Mouse (Mus musculus) forebrain, embryonic 16.5 days (tissue): ENCODE results near the gene Rbfox2. TPM values are rescaled to one million over a fixed set of nuclear protein-coding genes. Genes with fewer than 3 reads are reported as not detected.

ENCODE experiments used
- ATAC-seq: fragments of 200-750 bp; cut with Nextera tagmentation; 2 replicates; pipeline ENCODE4 v1.8.0; 2017; ENCODE audit warnings: mild to moderate bottlenecking, moderate library complexity
- H3K27ac ChIP-seq: fragments of 300-500 bp; sonication (generic); 2 replicates; pipeline ENCODE4 v1.5.1; 2014; ENCODE audit warnings: low read length, control low read depth
- H3K27me3 ChIP-seq: fragments of 300-500 bp; sonication (generic); replicated peaks from 2 replicates; pipeline ENCODE4 v1.6.1; 2014; ENCODE audit warnings: low read length; ENCODE audit not compliant: control insufficient read depth, insufficient read depth
- H3K36me3 ChIP-seq: fragments of 300-500 bp; sonication (generic); 2 replicates; pipeline ENCODE4 v1.6.1; 2014; ENCODE audit not compliant: control insufficient read depth, insufficient read depth
- H3K4me1 ChIP-seq: fragments of 300-500 bp; sonication (generic); replicated peaks from 2 replicates; pipeline ENCODE4 v1.6.1; 2014; ENCODE audit warnings: low read length; ENCODE audit not compliant: control insufficient read depth, insufficient read depth
- H3K4me2 ChIP-seq: fragments of 300-500 bp; sonication (generic); 2 replicates; pipeline ENCODE4 v1.6.1; 2014; ENCODE audit warnings: mild to moderate bottlenecking, low read length, control low read depth
- H3K4me3 ChIP-seq: fragments of 300-500 bp; sonication (generic); replicated peaks from 2 replicates; pipeline ENCODE4 v1.5.1; 2014; ENCODE audit warnings: mild to moderate bottlenecking, low read length, control low read depth
- H3K9ac ChIP-seq: fragments of 300-500 bp; sonication (generic); replicated peaks from 2 replicates; pipeline ENCODE4 v1.6.1; 2014; ENCODE audit warnings: low read depth, low read length, control low read depth
- H3K9me3 ChIP-seq: fragments of 300-500 bp; sonication (generic); 2 replicates; pipeline ENCODE4 v1.6.1; 2016; ENCODE audit warnings: low read length; ENCODE audit not compliant: control insufficient read depth
- WGBS: fragments of 180-500 bp; shearing (Covaris S2); extraction: QIAGEN DNeasy Blood & Tissue Kit; methylation state at CpG from one replicate; pipeline ENCODE4 v1.1.7; 2014; 5-methylcytosine and 5-hydroxymethylcytosine counted together
- polyA plus RNA-seq: library from polyadenylated mRNA; unstranded; fragments of >200 nt; fragmentation: Nextera tagmentation; extraction: Ambion mirVana; gene quantifications from 2 replicates; pipeline ENCODE4 v1.2.1, GENCODE M21; 2015

Gene Rbfox2
- polyA plus RNA-seq, 1 experiment from 2014 or later: 212 TPM

DNA sequence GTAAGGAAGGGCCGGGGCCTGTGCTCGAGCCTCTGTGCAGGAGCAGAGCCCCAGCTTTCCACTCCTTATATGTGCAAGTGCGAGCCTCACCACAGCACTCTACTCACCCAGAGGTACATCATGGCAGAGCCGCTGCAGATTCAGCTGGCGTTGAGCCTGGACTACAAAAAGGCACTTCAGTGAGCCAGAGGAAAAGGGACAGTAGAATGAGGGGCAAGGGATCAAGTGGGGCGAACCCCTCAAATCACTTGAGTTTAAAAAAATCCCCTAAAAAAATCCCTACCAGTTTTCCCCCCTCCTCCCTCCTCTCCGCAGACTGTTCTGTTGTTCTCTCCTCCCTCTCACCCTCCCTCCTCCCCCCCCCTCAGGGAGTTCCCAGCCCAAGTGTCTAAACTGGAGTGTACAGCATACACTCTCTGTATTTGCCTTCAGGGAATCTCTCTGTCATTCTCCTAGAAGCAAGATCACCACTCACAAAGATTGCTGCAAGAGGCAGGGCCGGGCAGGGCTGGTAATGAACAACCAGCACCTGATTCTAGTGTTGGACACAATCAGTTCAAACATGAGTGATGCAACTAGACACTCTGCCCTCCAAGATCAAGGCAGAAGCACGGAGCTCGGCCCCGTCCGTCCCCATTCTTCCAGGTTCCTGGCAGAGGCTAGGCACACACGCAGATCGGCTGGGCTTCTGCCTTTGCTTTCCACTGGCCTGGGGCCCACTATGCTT, 103.4 kb downstream of the Rbfox2 start:
- ATAC-seq: peak; percentile 72; the same call in 1 of the 2 replicates
- H3K4me3 ChIP-seq: no peak overlapping the region
- H3K27ac ChIP-seq: peak overlapping the region; percentile 39; the same call in 1 of the 2 replicates
- peaks cover 17% of the 10 kb centered on the region for H3K4me1 ChIP-seq
- H3K27me3 ChIP-seq: no peaks in the 10 kb centered on the region
- no peaks in the 10 kb centered on the region for H3K36me3 ChIP-seq
- no peak overlapping the region for H3K4me2 ChIP-seq
- H3K9me3 ChIP-seq: no peaks in the 10 kb centered on the region
- no peak overlapping the region; the same call in 1 of the 2 replicates for H3K9ac ChIP-seq
- 41% methylated on average over 14 of the region's 14 CpGs for WGBS

DNA sequence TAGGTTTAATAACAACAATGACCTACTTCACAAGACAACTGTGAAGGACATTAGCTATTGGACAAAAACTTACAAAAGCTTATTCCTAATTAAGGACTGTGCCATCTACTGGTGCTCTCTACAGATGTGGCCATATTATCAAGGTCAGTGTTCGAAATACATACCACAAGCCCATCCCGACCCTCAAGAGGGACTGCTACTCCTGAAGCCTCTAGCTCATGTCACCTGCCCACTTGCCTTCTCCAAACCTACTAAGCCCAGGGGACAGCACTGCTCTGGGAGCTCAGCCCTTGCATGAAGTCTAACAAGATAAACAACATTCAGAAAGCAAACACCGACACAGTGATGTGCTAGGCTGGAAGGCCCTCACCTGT, 103.9 kb downstream of the Rbfox2 start:
- 79% methylated on average over 3 of the region's 3 CpGs for WGBS
- Histone ChIP-seq H3K4me3 (no peak overlapping the region), H3K27ac (no peak overlapping the region; the same call in 1 of the 2 replicates), H3K9me3 (no peaks in the 10 kb centered on the region), H3K36me3 (no peaks in the 10 kb centered on the region), H3K9ac (no peak overlapping the region), H3K4me2 (no peak overlapping the region), H3K4me1 (peaks cover 17% of the 10 kb centered on the region), H3K27me3 (no peaks in the 10 kb centered on the region)
- no peak for ATAC-seq

DNA sequence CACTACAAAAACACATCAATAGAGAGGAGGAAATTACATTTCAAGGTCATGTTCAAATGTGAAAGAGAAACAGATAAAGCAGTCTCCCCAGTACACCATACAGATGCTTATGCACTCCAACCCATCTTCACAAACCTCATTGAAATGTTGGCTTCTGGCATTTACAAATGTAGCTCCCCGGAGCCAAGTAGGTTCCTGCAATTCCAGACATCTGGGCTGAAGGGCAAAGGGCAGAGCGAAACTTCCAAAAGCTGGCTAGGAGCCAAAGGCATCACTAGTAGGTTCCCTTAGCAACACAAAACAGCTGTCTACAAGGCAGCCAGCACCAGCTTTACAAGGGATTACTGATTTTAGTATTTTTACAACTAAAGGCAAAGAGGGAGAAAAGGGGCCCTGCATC, 104.6 kb downstream of the Rbfox2 start:
- Histone ChIP-seq H3K4me1 (peaks cover 17% of the 10 kb centered on the region), H3K27ac (no peak overlapping the region), H3K27me3 (no peaks in the 10 kb centered on the region), H3K9ac (no peak overlapping the region), H3K36me3 (no peaks in the 10 kb centered on the region), H3K4me3 (no peak overlapping the region), H3K4me2 (no peak overlapping the region), H3K9me3 (no peaks in the 10 kb centered on the region)
- ATAC-seq: no peak
- 38% methylated on average over 2 of the region's 2 CpGs for WGBS

DNA sequence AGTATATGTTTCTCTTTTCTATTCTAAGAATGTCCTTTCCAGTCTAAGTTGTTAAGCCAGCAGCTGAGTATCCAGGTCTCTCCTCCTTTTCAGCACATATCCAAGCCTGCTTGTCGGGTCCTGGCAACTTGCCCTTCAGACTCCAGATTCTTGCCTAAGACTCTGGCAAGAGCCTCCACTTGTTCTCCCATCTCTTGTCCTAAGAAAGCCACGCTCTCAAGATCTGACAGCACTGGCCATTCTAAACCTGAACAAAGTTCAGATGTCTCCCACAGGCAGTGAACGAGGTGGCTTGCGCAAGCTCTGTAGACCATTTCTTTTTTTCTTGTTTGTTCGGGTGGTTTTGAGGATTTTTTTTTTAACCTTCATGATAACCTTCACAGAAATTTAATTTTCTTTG, 110.0 kb downstream of the Rbfox2 start:
- no peaks in the 10 kb centered on the region for H3K27me3 ChIP-seq
- H3K4me1 ChIP-seq: peaks cover 11% of the 10 kb centered on the region
- no peaks in the 10 kb centered on the region for H3K9me3 ChIP-seq
- no peak overlapping the region for H3K4me3 ChIP-seq
- 70% methylated on average over 5 of the region's 5 CpGs for WGBS
- H3K4me2 ChIP-seq: no peak overlapping the region
- no peak overlapping the region for H3K9ac ChIP-seq
- H3K27ac ChIP-seq: no peak overlapping the region
- no peaks in the 10 kb centered on the region for H3K36me3 ChIP-seq
- ATAC-seq: no peak

DNA sequence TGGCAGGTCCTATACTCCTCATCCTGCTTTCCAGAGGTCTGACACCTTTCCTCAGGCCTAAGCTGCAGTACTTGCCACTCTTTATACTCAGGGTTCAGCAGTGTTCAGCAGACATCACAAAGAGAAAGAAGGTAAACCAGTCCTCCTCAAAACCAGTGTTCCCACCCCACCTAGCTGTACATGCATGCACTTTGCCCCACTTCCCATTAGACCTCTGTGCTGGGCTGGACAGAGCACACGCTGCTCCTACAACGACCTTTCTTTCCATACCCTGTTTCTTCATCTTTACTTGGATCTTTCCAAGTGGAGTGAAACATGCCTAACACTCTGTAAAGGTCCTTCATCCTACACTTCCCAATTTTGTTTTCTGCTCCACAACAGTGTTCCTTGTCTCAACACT, 110.8 kb downstream of the Rbfox2 start:
- Histone ChIP-seq H3K27ac (no peak overlapping the region), H3K4me1 (peaks cover 11% of the 10 kb centered on the region), H3K4me3 (no peak overlapping the region), H3K4me2 (no peak overlapping the region), H3K9me3 (no peaks in the 10 kb centered on the region), H3K27me3 (no peaks in the 10 kb centered on the region), H3K9ac (no peak overlapping the region), H3K36me3 (no peaks in the 10 kb centered on the region)
- ATAC-seq: no peak
- WGBS: 93% methylated on average over 2 of the region's 2 CpGs

DNA sequence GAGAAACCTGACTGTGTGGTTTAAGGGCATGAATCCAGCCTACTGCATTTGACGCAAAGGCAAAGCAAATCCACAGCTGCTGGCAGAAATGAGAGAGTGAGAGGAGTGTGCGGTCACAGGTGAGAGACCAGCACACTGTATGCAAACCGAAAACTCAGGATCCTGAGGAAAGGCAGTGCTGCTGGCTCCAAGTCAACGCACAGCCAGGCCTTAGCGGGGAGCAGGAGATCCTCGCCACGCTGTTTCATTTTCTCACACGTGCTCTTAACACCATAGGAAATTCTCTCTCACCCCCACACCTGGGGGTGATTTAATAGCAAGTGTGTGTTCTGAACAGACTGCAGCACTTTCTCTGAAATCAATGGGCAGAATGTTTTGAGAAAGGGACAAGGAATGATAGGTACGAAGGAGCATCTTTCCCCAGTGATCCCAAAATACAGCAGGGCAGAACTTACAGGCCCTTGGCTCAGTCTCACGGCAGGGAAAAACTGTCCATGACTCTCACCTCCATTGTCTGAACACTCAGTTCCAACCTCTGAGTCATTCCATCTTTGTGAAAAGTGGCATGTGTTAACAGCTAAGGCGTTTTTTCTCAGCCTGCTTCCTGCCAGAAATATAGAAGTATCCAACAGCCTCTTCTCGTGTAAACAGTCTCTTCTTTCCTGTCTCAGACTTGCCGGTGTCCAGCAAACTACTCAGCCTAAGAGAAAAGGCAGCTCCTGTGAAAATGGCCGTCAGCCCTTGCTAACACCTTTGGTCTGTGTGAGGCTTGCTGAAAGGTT, 114.5 kb downstream of the Rbfox2 start:
- Histone ChIP-seq H3K4me1 (peaks cover 13% of the 10 kb centered on the region), H3K4me2 (no peak overlapping the region), H3K9ac (no peak overlapping the region), H3K4me3 (no peak overlapping the region), H3K27ac (peak overlapping the region; percentile 14; the same call in 1 of the 2 replicates), H3K9me3 (no peaks in the 10 kb centered on the region), H3K27me3 (no peaks in the 10 kb centered on the region), H3K36me3 (no peaks in the 10 kb centered on the region)
- 64% methylated on average over 14 of the region's 14 CpGs for WGBS
- ATAC-seq: no peak

DNA sequence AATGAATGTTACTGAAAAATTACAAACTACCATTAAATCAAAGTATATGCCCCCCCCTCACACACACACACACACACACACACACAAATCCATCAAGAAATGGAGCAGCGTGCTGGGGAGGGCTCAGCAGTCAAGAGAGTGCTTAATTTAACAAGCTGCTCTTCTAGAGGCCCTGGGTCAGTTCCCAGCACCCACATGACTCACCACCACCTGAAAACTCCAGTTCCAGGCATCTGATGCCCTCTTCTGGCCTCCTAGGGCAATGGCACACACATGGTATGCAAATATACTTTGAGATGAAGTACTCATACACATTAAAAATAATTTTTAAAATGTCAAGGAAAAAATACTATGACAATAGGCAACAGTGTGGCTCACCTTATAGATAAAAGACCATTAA, 120.7 kb downstream of the Rbfox2 start:
- no peak for ATAC-seq

DNA sequence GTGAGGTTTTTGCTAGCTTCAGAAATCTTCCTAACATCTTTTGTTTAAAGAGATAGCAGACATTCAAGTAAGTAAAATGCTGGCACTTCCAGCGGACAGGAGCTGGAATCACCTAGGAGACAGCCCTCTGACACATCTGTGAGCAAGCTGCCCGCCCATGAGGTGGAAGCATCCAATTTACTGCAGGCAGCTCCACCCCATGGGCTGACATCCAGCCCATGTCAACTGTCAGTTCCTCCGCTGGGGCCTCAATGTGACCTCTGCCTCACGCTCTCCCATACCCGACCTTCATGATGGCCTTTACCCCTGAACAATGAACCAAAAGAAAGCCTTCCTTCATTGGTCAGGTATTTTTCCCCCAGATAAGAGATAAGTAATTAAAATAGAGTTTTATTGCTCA, 121.2 kb downstream of the Rbfox2 start:
- Histone ChIP-seq H3K36me3 (no peaks in the 10 kb centered on the region), H3K27me3 (no peaks in the 10 kb centered on the region), H3K9me3 (no peaks in the 10 kb centered on the region), H3K9ac (no peak overlapping the region), H3K4me1 (peaks cover 16% of the 10 kb centered on the region), H3K27ac (no peak overlapping the region), H3K4me2 (no peak overlapping the region), H3K4me3 (no peak overlapping the region)
- ATAC-seq: no peak
- WGBS: 64% methylated on average over 5 of the region's 5 CpGs

More for the DNA sequence above, 120.7 kb downstream of the Rbfox2 start:
- 96% methylated on average over 1 of the region's 1 CpGs for WGBS
- no peak overlapping the region for H3K4me2 ChIP-seq
- no peaks in the 10 kb centered on the region for H3K27me3 ChIP-seq
- H3K4me1 ChIP-seq: peaks cover 16% of the 10 kb centered on the region
- no peak overlapping the region for H3K9ac ChIP-seq
- no peaks in the 10 kb centered on the region for H3K9me3 ChIP-seq
- no peak overlapping the region for H3K27ac ChIP-seq
- no peaks in the 10 kb centered on the region for H3K36me3 ChIP-seq
- no peak overlapping the region for H3K4me3 ChIP-seq

DNA sequence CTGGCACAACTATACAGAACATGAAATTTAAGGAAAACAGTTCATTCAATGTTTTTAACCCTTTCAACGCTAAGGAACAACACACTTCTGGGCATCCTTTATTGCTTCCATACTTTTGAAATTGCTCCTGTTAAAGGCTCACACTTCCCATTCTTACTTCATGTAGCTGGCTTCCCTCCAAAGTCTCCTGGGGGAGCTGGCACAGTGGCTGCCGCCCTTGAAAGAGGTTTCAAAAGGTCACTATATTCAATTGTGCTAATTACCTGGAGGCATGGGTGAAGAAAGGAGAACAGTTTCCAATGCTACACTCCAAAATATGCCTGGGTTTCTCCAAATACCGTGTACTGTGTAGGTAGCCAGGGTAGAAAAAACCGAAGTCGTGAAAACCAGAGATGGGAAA, 124.0 kb downstream of the Rbfox2 start:
- H3K27ac ChIP-seq: no peak overlapping the region

More for the DNA sequence above, 124.0 kb downstream of the Rbfox2 start:
- H3K4me2 ChIP-seq: no peak overlapping the region
- H3K9ac ChIP-seq: no peak overlapping the region
- H3K27me3 ChIP-seq: no peaks in the 10 kb centered on the region
- 21% methylated on average over 5 of the region's 5 CpGs for WGBS
- H3K36me3 ChIP-seq: no peaks in the 10 kb centered on the region
- H3K4me1 ChIP-seq: peaks cover 14% of the 10 kb centered on the region
- H3K9me3 ChIP-seq: no peaks in the 10 kb centered on the region
- no peak overlapping the region for H3K4me3 ChIP-seq
- ATAC-seq: no peak
